Mouse (Mus musculus) heart, postnatal 0 days (tissue): Measurements from ENCODE around the gene Esrrg.

ENCODE experiments used
- CTCF ChIP-seq: IDR thresholded peaks from 2 replicates; pipeline ENCODE4 v1.5.1; 2016; ENCODE audit warnings: antibody characterized with exemption, control low read depth, low read depth
- EP300 ChIP-seq: IDR thresholded peaks from 2 replicates; pipeline ENCODE4 v1.6.1; 2016; ENCODE audit warnings: antibody characterized with exemption, low read depth

DNA sequence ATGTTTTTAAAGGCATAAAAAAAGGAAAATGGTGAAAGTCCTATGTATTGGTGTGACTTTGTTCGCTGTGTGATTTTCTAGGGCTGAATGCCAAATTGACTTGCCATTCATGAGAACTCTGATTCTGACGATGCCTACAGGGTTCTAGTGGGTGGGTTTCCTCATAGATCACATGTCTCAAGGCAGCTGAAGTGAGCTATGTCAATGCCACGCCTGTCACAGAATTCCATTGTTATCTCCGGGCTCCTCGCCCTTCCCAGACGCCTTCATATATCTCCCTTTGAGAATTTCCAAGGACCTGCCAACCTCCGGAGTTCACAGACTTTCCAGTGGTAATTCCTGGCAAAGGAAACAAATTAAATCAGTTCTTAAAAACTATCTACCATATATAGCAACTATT lies 493.2 kb downstream of the Esrrg start:
- TF ChIP-seq CTCF (no peak), EP300 (no peak)
